Mouse (Mus musculus) myocyte (in vitro differentiated cells): Measurements from ENCODE around the gene Rsg1. TPM values are rescaled to one million over a fixed set of nuclear protein-coding genes. Genes with fewer than 3 reads are reported as not detected.

Experiments
- H3K27me3 ChIP-seq: one replicate; pipeline ENCODE4 v1.6.1; 2011; ENCODE audit not compliant: control insufficient read depth, insufficient read depth, insufficient read length
- H3K36me3 ChIP-seq: one replicate; pipeline ENCODE4 v1.6.1; 2011; ENCODE audit not compliant: control insufficient read depth, insufficient read depth
- H3K4me2 ChIP-seq: one replicate; pipeline ENCODE4 v1.6.1; 2011; ENCODE audit warnings: low read depth, control low read depth
- H3K4me3 ChIP-seq: one replicate; pipeline ENCODE4 v1.5.1; 2011; ENCODE audit warnings: mild to moderate bottlenecking, control low read depth, moderate library complexity
- H3K79me2 ChIP-seq: one replicate; pipeline ENCODE4 v1.6.1; 2011; ENCODE audit not compliant: control insufficient read depth, insufficient read depth
- H3ac ChIP-seq: one replicate; pipeline ENCODE4 v1.6.1; 2011; ENCODE audit not compliant: control insufficient read depth, insufficient read length
- CEBPB ChIP-seq: IDR thresholded peaks from 2 replicates; pipeline ENCODE4 v1.6.1; 2011; ENCODE audit warnings: mild to moderate bottlenecking, moderate library complexity; ENCODE audit not compliant: poor library complexity, insufficient read depth, severe bottlenecking
- E2F4 ChIP-seq: IDR thresholded peaks from one replicate; pipeline ENCODE4 v1.6.1; 2011; ENCODE audit warnings: mild to moderate bottlenecking, control low read depth, moderate library complexity; ENCODE audit not compliant: insufficient read depth
- MAX ChIP-seq: IDR thresholded peaks from one replicate; pipeline ENCODE4 v1.6.1; 2011; ENCODE audit warnings: low read depth, mild to moderate bottlenecking, control low read depth
- MYOD1 ChIP-seq, 3 experiments: IDR thresholded peaks; one replicate each; pipeline ENCODE4 v1.6.1; 2011; ENCODE audit warnings: control low read depth in 2 of 3, low read depth in 2 of 3, mild to moderate bottlenecking in 2 of 3, moderate library complexity in 1 of 3; ENCODE audit not compliant: insufficient read length in 2 of 3, control insufficient read depth in 1 of 3
- MYOG ChIP-seq, 3 experiments: IDR thresholded peaks; one replicate each; pipeline ENCODE4 v1.6.1; 2011; ENCODE audit warnings: control low read depth in 2 of 3, low read depth in 2 of 3, mild to moderate bottlenecking in 2 of 3; ENCODE audit not compliant: insufficient read length in 2 of 3, control insufficient read depth in 1 of 3, insufficient read depth in 1 of 3
- POLR2A ChIP-seq: IDR thresholded peaks from one replicate; pipeline ENCODE4 v1.6.1; 2011; ENCODE audit warnings: low read depth, mild to moderate bottlenecking, control low read depth, moderate library complexity; ENCODE audit not compliant: insufficient read length
- POLR2AphosphoS2 ChIP-seq: IDR thresholded peaks from one replicate; pipeline ENCODE4 v1.6.1; 2011; ENCODE audit warnings: low read depth, control low read depth; ENCODE audit not compliant: insufficient read length
- REST ChIP-seq: IDR thresholded peaks from one replicate; pipeline ENCODE4 v1.6.1; 2011; ENCODE audit warnings: mild to moderate bottlenecking, control low read depth, moderate library complexity; ENCODE audit not compliant: insufficient read depth, insufficient read length
- SRF ChIP-seq: IDR thresholded peaks from one replicate; pipeline ENCODE4 v1.6.1; 2011; ENCODE audit warnings: low read depth; ENCODE audit not compliant: control insufficient read depth, insufficient read length
- TCF12 ChIP-seq: IDR thresholded peaks from one replicate; pipeline ENCODE4 v1.6.1; 2011; ENCODE audit warnings: mild to moderate bottlenecking, control low read depth; ENCODE audit not compliant: poor library complexity, insufficient read depth, severe bottlenecking
- TCF3 ChIP-seq: IDR thresholded peaks from one replicate; pipeline ENCODE4 v1.6.1; 2011; ENCODE audit warnings: low read depth, control low read depth; ENCODE audit not compliant: insufficient read length
- USF1 ChIP-seq: IDR thresholded peaks from one replicate; pipeline ENCODE4 v1.6.1; 2011; ENCODE audit warnings: low read depth, mild to moderate bottlenecking, control low read depth, moderate library complexity
- polyA plus RNA-seq: library from polyadenylated mRNA; unstranded; fragments of >200 nt; fragmentation: generic; extraction: Trizol; gene quantifications from one replicate; pipeline ENCODE4 v1.2.1, GENCODE M21; 2012; ENCODE audit warnings: missing spikeins

Rsg1 gene
- polyA plus RNA-seq, 1 experiment = 0.78 TPM

DNA sequence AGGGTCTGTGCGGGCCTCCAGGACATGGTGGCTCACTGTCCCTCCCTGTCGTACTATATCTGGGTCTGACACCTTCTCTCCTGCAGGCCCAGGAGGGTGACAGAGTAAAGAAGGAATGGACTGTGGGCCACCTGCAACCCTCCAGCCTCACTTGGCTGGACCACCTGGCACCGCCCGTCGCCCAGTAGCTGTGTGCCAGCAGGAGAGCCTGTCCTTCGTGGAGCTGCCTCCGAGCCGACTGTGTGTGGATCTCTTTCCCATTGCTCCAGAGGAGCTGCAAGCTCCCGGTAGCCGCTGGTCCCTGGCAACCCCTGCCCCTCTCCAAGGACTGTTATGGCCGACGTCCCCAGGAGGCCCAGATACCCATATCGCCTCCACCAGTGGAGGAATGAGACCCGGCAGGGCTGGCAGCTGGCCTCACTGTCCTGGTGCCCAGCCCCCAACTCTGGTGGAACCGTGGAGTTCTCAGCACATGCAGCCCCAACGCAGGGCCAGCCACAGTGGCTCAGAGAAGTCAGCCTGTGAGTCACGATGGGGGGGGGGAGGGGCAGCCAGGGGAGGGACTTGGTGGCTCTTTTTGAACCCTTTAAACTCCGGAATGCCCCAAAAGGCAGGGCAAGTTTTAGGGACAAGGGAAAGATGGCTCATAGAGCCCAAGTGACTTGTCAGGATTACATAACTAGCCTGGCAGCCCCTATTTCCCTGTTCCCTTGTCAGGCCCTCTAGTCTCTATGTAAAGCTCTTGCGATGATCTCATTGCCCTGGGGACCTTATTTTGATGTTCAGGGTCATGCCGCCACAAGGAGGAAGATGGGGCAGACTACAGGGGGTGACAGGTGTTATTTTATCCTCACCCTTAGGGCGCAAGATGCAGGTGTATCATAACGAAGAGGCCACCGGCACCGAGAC lies 32.6 kb downstream of the Rsg1 start:
- peak overlapping the region; percentile 52 for H3ac ChIP-seq
- H3K4me2 ChIP-seq = peak overlapping the region; percentile 99
- peaks cover under 1% of the 10 kb centered on the region for H3K36me3 ChIP-seq
- H3K4me3 ChIP-seq = peak overlapping the region; percentile 31
- H3K27me3 ChIP-seq = no peaks in the 10 kb centered on the region
- H3K79me2 ChIP-seq = no peaks in the 10 kb centered on the region
- peak in 1 of 3 experiments; percentile 43 for TF ChIP-seq MYOG (IDR thresholded peaks at IDR 0.05; ENCODE audit: control insufficient read depth in 1 of 3, insufficient read depth in 1 of 3, insufficient read length in 2 of 3, low read depth in 2 of 3)
- no peak for TF ChIP-seq MAX
- TF ChIP-seq SRF = no peak
- no peak for TF ChIP-seq E2F4
- TF ChIP-seq POLR2AphosphoS2 = peak; percentile 28
- no peak for TF ChIP-seq REST
- no peak for TF ChIP-seq TCF12
- TF ChIP-seq POLR2A = peak; percentile 72
- no peak for TF ChIP-seq TCF3
- no peak for TF ChIP-seq CEBPB
- TF ChIP-seq USF1 = no peak
- peak in 2 of 3 experiments; percentile 59 to 66 for TF ChIP-seq MYOD1 (IDR thresholded peaks at IDR 0.05; ENCODE audit: control insufficient read depth in 1 of 3, insufficient read length in 2 of 3, low read depth in 2 of 3)

DNA sequence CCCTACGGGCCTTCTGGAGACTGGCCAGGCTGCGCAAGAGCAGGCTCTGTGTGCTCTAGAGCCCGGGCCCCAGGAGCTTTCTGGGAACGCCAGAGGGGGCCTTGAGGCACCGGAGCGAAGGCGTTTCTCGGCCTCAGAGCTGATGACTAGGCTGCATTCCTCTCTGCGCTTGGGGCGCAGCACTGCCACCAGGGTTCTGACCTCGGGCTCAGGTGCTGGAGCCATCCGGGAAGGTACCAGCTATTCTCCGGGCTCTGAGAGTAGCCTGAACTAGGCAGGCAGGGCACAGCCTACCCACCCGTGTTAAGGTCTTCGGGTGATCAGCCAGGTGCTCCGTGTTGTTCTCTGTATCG lies 33.2 kb downstream of the Rsg1 start:
- peaks cover 6% of the 10 kb centered on the region for H3K36me3 ChIP-seq
- H3ac ChIP-seq = no peak overlapping the region
- H3K79me2 ChIP-seq = no peaks in the 10 kb centered on the region
- H3K27me3 ChIP-seq = no peaks in the 10 kb centered on the region
- H3K4me3 ChIP-seq = peak overlapping the region; percentile 31
- TF ChIP-seq USF1 (no peak), MAX (no peak), TCF3 (no peak), POLR2AphosphoS2 (no peak), MYOD1 (IDR thresholded peaks at IDR 0.05; ENCODE audit: control insufficient read depth in 1 of 3, insufficient read length in 2 of 3, low read depth in 2 of 3) (no peak), REST (no peak), SRF (no peak), POLR2A (no peak), MYOG (IDR thresholded peaks at IDR 0.05; ENCODE audit: control insufficient read depth in 1 of 3, insufficient read depth in 1 of 3, insufficient read length in 2 of 3, low read depth in 2 of 3) (no peak), CEBPB (no peak), E2F4 (no peak), TCF12 (no peak)
- peak overlapping the region; percentile 99 for H3K4me2 ChIP-seq

GRCm38 (mm10) chr4:141247776-141248613 lies 34.2 kb downstream of the Rsg1 start:
- H3K27me3 ChIP-seq = no peaks in the 10 kb centered on the region
- TF ChIP-seq POLR2AphosphoS2 (no peak), E2F4 (no peak), REST (no peak), TCF12 (no peak), USF1 (no peak), MYOD1 (IDR thresholded peaks at IDR 0.05; ENCODE audit: control insufficient read depth in 1 of 3, insufficient read length in 2 of 3, low read depth in 2 of 3) (no peak), SRF (no peak), MYOG (IDR thresholded peaks at IDR 0.05; ENCODE audit: control insufficient read depth in 1 of 3, insufficient read depth in 1 of 3, insufficient read length in 2 of 3, low read depth in 2 of 3) (no peak), POLR2A (no peak), TCF3 (no peak), CEBPB (no peak), MAX (no peak)

DNA sequence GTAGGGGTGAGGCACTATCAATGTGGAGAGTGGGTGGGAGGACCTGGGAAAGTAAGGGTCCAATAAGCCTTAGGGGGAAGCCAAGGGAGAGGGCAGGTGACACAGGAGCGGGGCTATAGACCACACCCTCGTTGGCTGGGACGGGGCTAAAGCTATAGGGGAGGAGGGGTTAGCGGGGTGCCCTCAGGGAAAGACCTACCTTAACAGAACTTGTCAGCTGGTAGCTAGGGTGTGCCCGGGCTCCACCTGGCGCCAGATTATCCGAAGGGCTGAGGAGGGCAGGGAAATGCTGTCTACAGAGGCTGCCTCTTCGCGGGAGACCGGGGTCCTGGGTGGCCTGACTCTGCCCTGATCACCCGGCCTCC lies 34.8 kb downstream of the Rsg1 start:
- no peaks in the 10 kb centered on the region for H3K79me2 ChIP-seq
- H3K4me2 ChIP-seq = no peak overlapping the region
- peaks cover 6% of the 10 kb centered on the region for H3K36me3 ChIP-seq
- no peak overlapping the region for H3ac ChIP-seq
- TF ChIP-seq MYOD1 (IDR thresholded peaks at IDR 0.05; ENCODE audit: control insufficient read depth in 1 of 3, insufficient read length in 2 of 3, low read depth in 2 of 3) (no peak), SRF (no peak), MYOG (IDR thresholded peaks at IDR 0.05; ENCODE audit: control insufficient read depth in 1 of 3, insufficient read depth in 1 of 3, insufficient read length in 2 of 3, low read depth in 2 of 3) (no peak), TCF12 (no peak), USF1 (no peak), TCF3 (no peak), POLR2AphosphoS2 (no peak)
- H3K4me3 ChIP-seq = no peak overlapping the region
- H3K27me3 ChIP-seq = no peaks in the 10 kb centered on the region

More at GRCm38 (mm10) chr4:141247776-141248613, 34.2 kb downstream of the Rsg1 start:
- Histone ChIP-seq H3K79me2 (no peaks in the 10 kb centered on the region), H3K36me3 (peaks cover 6% of the 10 kb centered on the region), H3ac (no peak overlapping the region), H3K4me2 (no peak overlapping the region), H3K4me3 (no peak overlapping the region)
